ENCODE assay signal across 9 mouse cellular contexts in the genomic region with DNA sequence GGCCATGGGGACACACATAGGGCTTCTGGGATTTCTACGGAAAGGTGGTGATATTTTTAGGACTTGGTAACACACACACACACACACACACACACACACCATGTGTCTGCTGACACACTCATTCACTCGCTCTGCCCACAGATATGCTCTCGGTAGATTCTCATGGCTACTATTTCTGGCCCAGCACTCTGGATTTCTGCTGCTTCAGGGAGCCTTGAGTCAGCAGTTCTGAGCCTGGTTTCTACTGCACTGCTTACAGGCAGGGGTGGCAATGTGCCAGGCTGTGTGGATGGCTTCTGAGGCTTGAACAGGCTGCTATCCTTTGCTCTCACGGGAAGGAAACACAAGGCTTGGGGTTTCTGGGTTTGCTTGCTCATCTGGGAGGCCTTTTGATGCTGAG.
DNase-seq lines count a peak whose midpoint lies in the region; ATAC-seq and TF ChIP-seq lines count a peak whose summit lies in the region.
"Had no signal": no experiment of that assay in that cellular context is flagged by ENCODE, and none has a peak within 500 bp of the region (broad histone marks: within the 10 kb centered on the region; RNA-seq: fewer than 3 reads in every experiment).

No protein-coding gene starts in this region.

- peak; percentile 84 for ATAC-seq in heart, postnatal 0 days (ENCODE audit: insufficient read depth, low read depth)

- H3K36me3 ChIP-seq in heart, postnatal 0 days (replicated peaks; ENCODE audit: control insufficient read depth, insufficient read depth, low read length), result 0 out of 2 replicates have a peak, but pooled peaks cover 19% of the 10 kb centered on the region
- H3K36me3 ChIP-seq: midbrain, embryonic 12.5 days had no signal

- H3K27me3 ChIP-seq in heart, postnatal 0 days (ENCODE audit: control insufficient read depth, insufficient read depth, low read length), result no peaks in the 10 kb centered on the region
- H3K27me3 ChIP-seq: midbrain, embryonic 12.5 days had no signal

- peak; percentile 76; the same call in 1 of the 2 replicates for TF ChIP-seq EP300 in heart, postnatal 0 days (IDR thresholded peaks at IDR 0.05; ENCODE audit: low read depth)

- no peaks in the 10 kb centered on the region for H3K9me3 ChIP-seq in heart, postnatal 0 days (replicated peaks; ENCODE audit: control insufficient read depth, low read length)
- H3K9me3 ChIP-seq: midbrain, embryonic 12.5 days had no signal

- 13% methylated on average over 4 of the region's 4 CpGs for WGBS in heart, postnatal 0 days

- H3K27ac ChIP-seq in heart, postnatal 0 days (ENCODE audit: low read depth), result peak overlapping the region; percentile 41
- H3K27ac ChIP-seq: midbrain, embryonic 12.5 days had no signal

- H3K4me2 ChIP-seq in heart, postnatal 0 days (ENCODE audit: low read depth, low read length), result no peak overlapping the region
- H3K4me2 ChIP-seq: midbrain, embryonic 12.5 days had no signal

- H3K4me1 ChIP-seq in heart, postnatal 0 days (ENCODE audit: control insufficient read depth, insufficient read depth), result peaks cover 24% of the 10 kb centered on the region

- no peak overlapping the region for H3K9ac ChIP-seq in heart, postnatal 0 days (replicated peaks; ENCODE audit: low read depth, low read length)
- H3K9ac ChIP-seq: midbrain, embryonic 12.5 days had no signal

- no peak for TF ChIP-seq CTCF in heart, postnatal 0 days (IDR thresholded peaks at IDR 0.05; ENCODE audit: low read depth)

- DNase-seq in adrenal gland, adult 2 months, result peak; percentile 55
- no peak for DNase-seq in adrenal gland, adult 8-10 months
- DNase-seq in 3134 (ENCODE audit: extremely low read depth, insufficient read length, low spot score), result peak; percentile 63
- peak; percentile 78 to 84 for DNase-seq in cerebellum, postnatal 36 days
- DNase-seq in heart, postnatal 0 days (ENCODE audit: low spot score), result peak; percentile 87
- DNase-seq in left cerebral cortex, adult 9 months (ENCODE audit: low spot score in 2 of 2), result peak; percentile 77 to 88
- no peak for DNase-seq in urinary bladder, postnatal 10 days (ENCODE audit: low spot score)
- no peak for DNase-seq in embryo, embryonic 11 days

- no peak overlapping the region for H3K4me3 ChIP-seq in heart, postnatal 0 days (ENCODE audit: low read depth, low read length)
- H3K4me3 ChIP-seq: midbrain, embryonic 12.5 days had no signal

Comparison
In these comparisons a context has a peak if more than half of its experiments do, and no peak if none do; other contexts are left out.
1. DNase-seq: peak in adrenal gland, adult 2 months (single experiment), 3134 (single experiment), cerebellum, postnatal 36 days (2 of 2), heart, postnatal 0 days (single experiment) and left cerebral cortex, adult 9 months (2 of 2); none in adrenal gland, adult 8-10 months (single experiment), urinary bladder, postnatal 10 days (single experiment) and embryo, embryonic 11 days (single experiment).